Mouse (Mus musculus) adrenal gland (tissue): ENCODE measurements at regions not wholly inside any gene's neighbourhood (a gene's known extent, or its start where the extent isn't known, plus 50 kb on each side); places are given as distances from the start of the nearest gene placed in this dataset.

Experiments
- intact Hi-C: fragments of 180-260 bp; cut with DNase I; formaldehyde crosslinking; loops from one replicate; pipeline ENCODE4 v1.15.1; 2025

DNA sequence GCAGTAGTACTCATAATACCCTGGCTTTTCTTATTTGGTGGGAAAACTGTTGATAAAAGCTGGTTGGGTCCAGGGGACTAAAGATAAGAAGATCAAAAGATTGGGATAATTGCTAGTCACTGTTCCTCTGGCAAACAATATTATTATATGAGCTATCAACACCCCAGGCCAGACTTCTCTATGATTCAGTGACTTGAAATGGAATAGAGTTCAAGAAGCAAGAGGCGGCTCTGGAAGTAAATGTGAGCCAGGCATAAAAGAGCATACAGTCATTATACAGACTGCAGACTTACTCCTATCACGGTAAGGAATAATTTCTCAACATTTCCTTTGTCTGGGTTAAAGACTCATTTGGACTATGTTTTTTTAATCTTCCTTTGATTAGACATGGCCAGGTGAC lies 278.5 kb upstream of the Acvr2a start:
- intact Hi-C loops = no loop called here

DNA sequence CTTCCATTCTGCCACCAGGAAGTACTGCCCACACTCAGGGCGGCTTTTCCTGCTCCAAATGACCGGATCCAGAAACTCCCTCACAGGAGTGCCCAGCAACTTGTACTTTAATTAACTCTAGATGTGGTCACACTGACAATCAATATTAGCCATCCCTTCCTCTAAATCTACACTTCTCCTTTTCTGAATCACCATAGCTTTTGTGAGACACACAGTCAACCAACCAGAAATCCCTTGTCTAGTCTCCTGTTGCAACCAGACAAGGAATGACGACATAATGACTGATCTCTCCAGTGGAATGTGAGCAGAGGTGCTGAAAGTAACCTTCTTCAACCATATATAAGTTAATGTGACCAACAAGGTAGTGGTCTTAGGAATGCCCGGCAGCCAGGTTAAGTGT lies 277.0 kb upstream of the Acvr2a start:
- intact Hi-C loops = no loop called here

DNA sequence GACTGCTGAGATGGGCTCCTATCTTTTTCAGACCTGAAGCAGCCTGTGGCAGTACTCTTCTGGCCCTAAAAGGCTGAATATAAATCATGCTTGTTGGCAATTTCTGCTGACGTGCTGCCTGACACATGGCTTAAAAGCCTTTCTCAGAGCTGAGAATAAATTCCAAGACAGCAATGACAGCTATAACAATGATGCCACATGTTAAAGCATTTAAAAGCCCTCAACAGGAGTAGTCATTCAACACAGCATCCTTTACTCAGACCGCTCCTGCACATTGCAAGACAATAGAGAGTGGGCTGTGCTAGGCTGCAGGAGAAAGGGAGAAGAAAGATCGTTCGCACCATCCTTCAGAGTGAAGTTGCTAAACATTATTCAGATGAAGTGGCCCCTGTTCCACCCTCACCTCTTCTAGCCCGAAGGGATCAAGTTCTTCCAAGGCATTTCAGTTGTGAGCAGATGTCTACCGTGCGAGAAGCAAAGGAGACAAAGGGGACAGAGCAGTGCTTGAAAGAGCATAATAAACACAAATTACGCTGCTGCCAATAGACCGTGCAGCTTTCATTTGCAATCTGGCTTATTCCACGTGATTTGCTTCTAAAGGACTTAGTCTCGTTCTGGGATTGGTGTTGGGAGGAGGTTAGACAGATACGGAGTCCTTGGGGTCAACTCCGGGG lies 275.1 kb upstream of the Acvr2a start:
- intact Hi-C loops = no loop called here

DNA sequence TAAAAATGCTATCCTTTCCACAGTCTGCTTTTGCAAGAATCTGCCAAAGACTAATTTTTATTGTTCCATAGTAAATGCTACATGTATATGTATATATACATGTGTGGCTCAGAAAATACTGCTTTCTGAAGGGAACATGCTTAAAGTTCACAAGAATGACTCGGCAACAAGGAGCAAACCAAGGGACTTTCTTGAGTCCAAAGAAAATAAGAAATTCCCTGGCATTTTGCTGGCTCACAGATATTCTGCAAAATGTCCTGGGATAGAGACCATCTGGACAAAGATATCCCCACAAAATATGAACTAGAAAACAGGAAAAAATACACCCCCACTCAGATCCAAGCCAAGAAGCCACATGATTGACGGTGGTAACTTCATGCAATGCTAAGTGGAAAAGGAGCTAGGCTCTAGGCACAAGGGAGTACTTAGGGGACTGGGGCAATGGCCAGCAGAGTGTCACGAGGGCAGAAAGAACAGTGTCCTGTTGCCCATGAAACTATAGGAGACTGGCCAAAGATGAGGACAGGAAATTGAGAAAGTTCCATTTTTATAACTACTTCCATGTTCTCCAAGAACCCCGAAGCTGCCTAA lies 274.3 kb upstream of the Acvr2a start:
- intact Hi-C loops = no loop called here

DNA sequence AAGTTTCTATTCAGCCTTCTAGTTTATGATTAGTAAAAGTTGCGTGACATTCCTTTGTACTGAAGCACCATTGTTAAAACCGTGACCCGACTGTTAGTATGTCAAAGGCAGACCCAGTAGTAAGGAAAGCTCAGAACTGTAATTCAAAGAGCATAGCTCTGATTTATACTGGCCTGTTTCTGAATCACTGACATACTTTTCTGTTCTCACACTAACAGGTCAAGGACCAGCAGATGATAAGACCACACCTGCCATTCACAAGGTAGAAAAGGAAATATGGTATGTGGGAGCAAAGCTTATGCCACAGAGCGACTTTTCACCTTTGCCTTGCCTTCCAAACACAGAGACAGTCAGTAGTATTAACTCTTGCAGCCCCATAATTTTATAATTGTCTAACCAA lies 269.5 kb upstream of the Acvr2a start:
- intact Hi-C loops = no loop called here

DNA sequence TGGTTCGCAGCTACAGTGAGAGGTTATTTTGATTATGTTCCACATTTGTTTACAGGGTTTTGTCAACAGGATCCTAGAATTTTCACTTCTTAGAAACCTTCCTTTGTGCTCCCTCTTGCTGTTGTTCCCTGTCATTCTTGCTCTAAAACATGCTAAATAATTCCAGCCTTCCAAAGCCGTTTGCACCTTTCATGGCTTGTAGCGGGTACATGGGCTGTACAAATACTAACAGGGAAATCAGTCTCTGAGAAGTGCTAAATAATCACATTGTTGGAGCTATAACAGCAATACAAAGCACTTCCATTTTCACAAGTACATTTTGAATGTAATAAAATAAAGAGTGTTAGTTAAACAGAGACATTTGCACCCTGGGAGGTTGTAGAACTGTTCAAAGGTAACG lies 268.8 kb upstream of the Acvr2a start:
- intact Hi-C loops = no loop called here

DNA sequence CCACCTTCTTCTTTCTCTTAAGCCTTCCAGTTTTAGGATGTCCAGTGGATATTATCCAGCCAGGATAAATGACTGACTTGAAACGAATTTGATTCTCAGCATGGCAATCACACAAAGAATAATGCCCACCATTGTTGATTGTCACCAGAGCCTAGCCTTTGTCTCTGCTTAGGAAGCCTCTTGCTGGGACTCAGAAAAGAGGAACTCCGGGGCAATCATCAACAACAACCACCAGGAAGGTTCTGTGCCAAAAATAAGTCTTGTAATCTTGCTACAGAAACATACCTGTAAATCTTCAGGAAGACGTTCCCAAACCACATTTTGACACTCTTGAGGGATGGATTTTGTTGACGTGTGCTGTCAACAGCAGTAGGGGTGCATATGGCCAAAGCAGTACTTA lies 268.2 kb upstream of the Acvr2a start:
- intact Hi-C loops = no loop called here

DNA sequence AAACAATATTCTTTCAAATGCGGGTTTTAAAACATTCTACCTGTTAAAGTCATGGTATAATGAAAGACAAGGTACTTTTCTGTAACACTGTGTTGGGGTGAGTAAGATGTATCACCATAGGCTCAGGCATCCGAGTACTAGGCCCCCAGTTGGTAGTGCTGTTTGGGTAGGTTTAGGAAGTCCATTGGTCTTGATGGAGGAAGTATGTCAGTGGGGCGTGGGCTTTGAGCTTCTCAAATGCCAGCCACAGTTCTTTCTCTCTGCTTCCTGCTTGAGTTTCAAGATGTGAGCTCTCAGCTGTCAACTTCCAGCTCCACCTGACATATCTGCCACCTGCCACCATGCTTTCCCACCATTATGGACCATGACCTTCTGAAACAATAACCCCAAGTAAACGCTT lies 267.7 kb upstream of the Acvr2a start:
- intact Hi-C loops = no loop called here

DNA sequence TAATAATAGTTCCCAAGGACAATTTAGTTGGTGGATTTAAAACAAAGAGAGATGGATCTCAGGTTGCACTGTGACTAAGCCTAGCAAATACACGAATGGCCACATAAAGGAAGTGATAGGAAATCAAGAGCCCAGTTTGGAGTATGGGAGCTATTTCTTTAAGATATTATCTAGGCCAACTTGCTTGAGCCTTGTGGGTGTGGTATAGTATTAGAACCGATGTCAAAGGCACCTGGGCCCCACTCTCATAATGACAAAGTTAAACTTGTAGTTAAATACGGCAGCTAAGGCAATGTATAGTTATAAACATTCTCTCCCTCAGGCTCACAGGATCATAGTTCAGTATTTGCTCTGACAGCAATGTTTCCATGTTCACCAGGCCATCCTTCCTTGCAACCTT lies 257.3 kb upstream of the Acvr2a start:
- intact Hi-C loops = no loop called here

DNA sequence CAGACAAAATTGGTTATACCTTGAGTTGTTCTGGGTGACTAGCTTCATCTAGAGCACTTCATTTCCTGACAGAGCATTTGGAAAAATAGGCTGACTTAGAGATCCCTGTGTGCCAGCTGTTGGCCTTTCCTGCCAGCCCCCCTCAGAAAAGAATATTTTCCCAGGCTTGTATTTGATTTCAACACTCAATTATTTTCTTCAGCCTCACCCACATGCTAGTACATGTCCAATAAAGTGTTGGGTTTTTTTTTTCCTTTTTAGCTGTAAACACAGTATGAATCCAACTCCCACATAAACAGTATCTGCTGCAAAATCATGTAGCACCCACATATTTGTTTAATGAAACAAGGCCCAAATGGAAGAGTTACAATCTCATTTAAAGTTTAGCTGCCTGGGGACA lies 256.8 kb upstream of the Acvr2a start:
- intact Hi-C loops = no loop called here

DNA sequence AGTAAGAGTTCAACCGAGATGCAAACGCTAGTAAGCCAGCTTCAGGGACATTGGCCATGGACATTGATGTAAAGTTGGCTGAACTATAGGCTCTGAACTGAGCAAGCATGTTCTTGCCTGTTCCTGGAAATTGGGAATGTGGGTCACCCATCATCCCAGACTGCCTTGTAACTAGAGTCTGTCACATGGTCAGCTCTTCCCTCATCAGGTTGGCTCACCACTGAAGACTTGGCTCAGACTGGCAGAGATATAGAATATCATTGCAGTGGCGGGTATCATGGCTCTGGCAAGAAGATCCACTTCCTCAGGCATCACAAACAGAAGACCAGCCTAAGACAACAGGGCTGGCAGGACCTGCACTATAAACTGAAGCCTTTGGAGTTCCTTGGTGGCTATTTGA lies 255.3 kb upstream of the Acvr2a start:
- intact Hi-C loops = no loop called here

DNA sequence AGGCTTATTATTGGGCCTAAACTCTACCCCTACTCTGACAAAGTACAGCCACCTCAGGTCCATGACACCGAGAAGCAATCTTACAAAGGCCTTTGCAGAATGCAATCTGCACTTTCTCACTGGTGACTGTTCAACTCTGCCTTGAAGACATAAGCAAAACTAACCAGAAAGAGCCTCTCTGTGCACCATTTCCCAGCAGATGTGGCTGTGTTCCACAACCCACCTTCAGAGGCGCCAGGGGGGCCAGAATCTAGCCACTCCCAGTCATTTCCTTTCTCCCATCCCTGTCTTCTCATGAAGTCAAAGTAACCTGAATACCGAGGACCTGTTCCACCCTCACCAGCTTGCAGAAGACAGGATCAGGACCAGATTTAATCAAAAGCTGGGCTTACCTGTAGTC lies 250.3 kb upstream of the Acvr2a start:
- intact Hi-C loops = no loop called here

DNA sequence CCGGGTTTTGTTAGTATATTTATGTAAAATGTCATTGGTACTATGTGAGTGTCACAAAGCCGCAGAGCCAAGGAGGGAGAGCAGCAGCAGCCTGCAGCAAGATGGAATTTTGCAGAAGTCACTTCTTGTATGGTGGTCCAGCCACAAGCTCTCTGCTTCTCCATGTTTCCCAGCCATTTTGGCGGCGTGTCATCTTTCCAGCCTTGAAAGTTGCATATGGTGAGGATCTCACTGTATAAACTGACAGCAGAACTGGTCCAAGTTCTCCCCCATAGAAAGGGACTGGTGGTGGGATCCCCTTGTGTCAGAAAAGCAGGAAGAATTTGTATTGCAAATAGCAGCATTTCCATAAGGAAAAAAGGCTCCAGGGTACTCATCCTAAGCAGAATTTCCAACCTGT lies 249.7 kb upstream of the Acvr2a start:
- intact Hi-C loops = no loop called here

DNA sequence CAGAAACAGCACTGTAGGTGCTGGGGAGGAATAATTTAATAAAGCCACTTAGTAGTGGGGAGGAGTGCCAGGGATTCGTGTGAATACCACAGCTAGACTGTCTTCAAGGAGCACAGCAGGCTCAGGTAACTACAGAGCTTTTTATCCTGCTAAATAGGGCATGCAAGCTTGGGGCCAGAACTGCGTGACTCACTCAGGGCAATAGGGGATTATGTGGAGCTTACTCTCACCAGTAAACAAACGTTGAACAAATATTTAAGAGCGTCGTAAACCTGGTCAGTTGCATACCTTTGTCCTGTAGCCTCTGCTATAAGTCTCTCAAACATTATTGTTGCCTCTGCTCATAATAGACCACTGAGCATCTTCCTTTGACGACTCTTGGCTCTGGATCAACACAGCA lies 246.0 kb upstream of the Acvr2a start:
- intact Hi-C loops = no loop called here

DNA sequence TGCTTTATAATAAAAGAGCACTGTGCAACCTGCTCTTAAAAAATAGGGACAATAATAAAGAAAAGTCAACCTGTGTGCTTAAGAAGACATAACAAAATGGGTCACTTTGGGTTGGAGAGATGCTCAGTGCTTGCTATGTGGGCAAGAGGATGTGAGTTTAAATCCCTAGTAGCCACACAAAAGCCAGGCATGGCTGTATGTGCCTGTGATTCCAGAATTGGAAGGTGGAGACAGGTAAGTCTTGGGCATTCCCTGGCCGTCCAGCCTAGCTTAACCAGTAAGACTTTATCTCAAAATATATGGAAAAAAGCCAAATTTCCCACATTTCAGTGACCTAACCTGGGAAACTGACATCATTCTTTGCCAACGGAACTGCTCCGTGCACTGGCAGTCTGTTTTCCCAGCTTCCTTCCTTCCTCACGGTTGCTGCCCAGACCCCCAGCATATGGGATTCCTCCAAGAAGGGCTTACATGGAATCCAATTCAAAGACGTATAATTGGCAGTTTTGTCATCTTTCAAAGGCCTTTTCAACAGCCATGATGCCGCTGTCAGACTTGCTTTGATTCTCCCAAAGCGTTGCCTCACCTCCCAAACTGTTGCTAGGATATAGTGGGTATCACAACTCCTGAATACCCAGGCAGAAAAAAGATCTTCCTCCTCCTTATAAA lies 227.6 kb upstream of the Acvr2a start:
- intact Hi-C loops = no loop called here

DNA sequence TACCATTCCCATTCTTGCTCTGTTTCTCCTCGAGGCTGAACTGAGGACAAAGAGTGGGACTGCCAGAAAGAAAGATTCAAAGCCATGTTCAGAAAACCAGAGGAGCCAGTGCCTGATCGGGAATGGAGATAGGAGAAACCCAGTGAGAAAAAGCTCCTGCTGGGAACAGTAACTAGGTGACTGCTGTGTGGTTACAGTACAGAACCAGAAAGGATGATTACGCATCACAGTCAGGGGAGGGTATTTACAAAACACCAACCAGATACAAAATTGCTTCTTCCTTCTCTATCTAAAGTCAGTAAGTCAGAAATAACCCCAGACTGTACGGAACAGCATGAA lies 227.1 kb upstream of the Acvr2a start:
- intact Hi-C loops = no loop called here

DNA sequence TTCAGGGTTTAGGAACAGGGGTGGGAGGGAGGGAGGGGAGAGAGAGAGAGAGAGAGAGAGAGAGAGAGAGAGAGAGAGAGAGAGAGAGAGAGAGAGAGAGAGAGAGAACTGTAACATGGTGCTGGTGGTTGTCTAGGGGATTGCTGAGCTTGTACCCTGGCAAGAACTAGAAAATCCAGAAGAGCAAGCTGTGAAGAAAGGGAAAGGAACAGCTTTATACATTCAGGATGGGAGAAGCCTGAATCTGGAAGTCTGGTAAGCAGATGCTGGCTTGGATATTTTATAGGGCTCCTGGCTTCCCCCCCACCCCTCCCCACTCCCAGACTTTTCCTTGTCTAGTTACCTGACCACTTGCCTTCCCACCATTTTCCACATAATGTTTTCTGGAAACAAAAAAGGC lies 224.2 kb upstream of the Acvr2a start:
- intact Hi-C loops = no loop called here

DNA sequence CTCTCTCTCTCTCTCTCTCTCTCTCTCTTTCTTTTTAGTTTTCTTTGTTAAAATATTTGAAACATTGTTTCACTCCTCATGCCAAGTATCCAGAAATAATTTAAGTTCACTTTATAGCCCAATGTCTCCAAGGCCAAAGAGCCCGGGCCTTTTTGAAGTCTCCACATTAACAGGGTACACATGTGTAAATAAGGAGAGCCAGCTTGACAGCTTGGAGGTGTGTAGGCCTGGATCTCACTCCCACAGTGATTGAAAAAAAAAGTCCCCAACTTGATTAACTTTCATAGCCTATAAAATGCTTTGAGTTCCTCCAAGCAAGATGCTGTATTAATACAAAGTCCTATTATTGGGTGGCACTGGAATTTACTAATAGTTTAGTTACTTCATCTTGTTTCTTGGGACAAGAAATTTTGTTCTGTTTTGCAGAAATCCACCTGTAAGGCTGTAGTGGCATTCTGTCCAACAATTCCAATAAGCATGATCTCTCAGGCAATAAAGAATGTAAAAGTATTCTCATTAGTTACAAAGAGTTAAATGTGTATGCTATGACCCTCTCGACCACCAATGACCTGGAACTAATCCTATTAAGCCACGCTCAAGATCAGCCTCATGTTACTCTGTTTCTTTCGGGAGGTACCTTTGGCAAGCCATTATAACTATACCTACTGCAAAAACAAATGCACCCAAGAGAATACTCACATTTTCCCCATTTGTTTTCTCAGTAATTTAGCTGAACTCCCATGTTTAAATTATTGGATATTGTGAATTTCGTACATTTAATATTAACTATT lies 215.9 kb upstream of the Acvr2a start:
- intact Hi-C loops = no loop called here

DNA sequence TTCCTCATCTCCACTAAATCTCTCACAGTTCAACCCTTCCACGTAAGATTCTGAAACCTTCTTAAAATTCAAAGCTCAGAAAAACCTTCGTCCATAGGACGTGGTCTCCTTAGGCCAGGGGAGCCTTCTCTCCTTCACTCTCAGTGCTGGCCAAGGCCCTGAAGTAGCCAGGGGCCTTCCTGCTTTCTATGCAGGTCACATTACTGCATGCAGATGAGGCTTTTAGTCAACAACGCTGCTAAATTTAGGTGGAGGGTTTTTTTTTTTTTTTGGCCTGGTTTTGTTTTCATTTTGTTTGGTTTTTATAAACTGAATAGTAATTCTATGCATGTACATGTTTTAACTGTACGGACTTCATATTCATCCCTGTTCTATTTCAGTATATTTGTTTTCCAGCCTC lies 214.5 kb upstream of the Acvr2a start:
- intact Hi-C loops = no loop called here

DNA sequence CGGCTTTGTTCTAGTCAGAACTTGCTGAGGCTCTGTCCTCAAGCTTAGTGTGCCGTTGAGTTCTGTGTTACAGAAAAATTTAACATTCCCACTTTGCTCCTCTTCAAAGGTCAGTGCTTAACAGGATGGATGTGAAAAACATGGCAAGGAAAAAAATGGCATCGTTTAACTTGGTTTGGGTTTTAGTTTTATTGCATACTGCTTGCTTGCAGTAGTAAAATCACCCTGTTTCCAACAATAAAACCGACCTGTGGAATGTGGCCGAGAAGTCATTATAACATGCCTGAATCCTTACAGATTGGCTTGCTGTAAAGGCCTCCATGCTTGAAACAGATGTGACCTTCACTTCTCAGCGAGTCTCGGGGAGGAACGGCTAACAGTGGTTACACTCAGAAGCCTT lies 212.1 kb upstream of the Acvr2a start:
- intact Hi-C loops = no loop called here

DNA sequence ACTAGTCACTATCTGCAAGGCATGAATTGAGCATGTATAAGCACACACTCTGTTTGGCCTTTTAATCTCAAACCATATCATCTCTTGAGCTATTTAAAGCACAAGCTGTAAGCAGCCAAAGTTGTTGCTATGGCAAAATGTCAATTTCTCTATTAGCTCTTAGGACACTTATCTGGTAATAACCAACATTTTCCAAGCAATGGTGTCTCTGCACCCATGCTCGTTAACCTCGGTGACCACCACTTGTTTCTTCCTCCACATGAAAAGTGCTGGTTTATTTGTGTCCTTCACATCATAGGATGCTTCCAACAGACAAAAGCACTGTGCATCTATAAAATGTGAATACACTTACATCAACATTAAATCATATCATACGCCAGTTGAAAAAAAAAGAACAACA lies 204.4 kb upstream of the Acvr2a start:
- intact Hi-C loops = no loop called here

DNA sequence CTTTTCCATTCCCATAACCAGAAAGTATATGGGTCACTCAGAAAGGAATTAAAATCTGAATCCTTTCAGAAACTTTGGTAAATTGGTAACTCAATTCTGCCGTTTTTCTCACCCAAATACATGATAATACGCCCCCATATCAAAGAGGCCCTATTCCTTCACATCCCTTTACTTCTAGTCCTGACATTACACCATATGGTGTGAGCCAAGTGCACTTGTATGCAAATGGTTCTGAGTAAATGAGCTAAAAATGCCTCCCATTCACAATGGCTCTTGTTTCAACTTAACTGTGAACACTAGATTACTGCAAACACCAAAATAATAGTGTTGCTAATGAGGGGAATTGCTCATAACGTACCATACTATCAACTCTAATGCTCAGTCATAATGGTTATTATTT lies 201.7 kb upstream of the Acvr2a start:
- intact Hi-C loops = no loop called here
